Mouse (Mus musculus) adrenal gland, postnatal 4 days (tissue): ENCODE results near the gene Ptpn20. TPM values are rescaled to one million over a fixed set of nuclear protein-coding genes. Genes with fewer than 3 reads are reported as not detected.

Source experiments
- DNase-seq, 2 experiments: peaks; one replicate each; pipeline ENCODE4 v3.0.0; 2021 to 2022; ENCODE audit warnings: low spot score in 2 of 2, mixed read lengths in 2 of 2
- long read RNA-seq, 2 experiments: library from polyadenylated mRNA; stranded (forward); transcript quantifications; one replicate each; pipeline ENCODE4 v2.0.0; 2021
- total RNA-seq, 2 experiments: library from RNA; stranded (reverse); gene quantifications; 2 replicates each; pipeline ENCODE4 v1.2.3; 2021

Ptpn20 gene
- total RNA-seq = not detected
- long read RNA-seq, experiment 1 = 0 reads
- long read RNA-seq, experiment 2 = 0 reads

DNA sequence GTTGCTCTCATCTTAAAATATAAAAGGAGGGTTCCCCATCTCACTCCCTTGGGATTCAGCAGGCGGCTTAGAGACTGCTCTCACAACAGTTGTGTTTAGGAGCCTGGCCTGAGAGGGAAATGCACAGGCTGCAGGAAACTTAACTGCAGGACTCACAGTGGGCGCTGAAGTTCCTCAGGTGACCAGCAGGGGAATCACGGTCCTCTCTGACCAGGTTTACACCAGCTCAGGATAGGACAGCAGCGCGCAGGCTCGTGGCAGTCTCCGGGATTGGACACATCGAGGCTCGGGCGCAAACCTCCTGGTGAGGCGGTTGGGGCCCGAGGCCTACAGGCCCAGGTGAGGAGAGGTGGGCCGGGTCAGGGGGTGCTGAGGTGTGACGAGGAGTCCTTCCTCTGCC is at the start of gene Ptpn20:
Gene Ptpn20 (plus strand): TSS at position 257 of the 400 bp plus-strand sequence.
- no peak for DNase-seq

- no peak for DNase-seq
Observed at GRCm38 (mm10) chr14:33539559-33540167, 49.3 kb upstream of the Ptpn20 start.

- no peak for DNase-seq
Observed at GRCm38 (mm10) chr14:33545565-33546143, 43.4 kb upstream of the Ptpn20 start.

DNA sequence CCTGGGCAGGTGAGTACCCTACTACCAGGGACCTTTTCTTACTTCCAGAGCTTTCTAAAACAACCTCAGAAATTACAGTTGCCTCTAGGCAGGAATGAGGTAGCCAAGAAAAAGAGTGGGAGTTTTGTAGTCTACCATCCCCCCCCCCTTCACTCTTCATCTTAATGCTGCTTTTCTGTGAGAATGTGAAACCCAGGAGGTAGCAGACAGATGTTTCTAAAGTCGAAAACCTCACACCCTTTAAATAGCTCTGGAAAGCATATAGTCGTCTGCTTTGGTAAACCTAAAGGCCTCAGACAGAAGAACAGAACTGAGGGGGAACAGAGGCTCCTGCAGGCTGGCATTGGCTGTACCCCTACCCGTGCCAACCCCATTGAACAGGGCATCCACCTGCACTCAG is 40.4 kb upstream of the Ptpn20 start:
- no peak for DNase-seq

DNA sequence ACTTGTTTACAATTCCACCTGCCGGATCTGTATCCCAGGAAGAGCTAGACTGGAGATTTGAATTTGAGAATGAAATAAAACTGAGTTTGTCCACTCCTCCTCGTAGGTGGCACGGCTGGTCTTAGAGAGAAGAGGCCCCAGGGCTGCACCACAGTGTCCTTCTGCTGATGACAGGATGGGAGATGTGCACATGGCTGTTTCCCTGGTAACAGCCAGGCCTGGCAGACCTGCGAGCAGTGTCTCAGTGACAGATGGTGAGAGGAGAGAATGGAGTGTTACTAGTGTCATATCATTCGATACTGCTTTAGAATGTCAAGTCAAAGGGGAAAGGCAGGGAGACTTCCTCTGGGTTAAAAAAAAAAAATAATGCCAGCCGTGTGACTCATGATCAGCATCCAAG is 39.2 kb upstream of the Ptpn20 start:
- DNase-seq = no peak

- no peak for DNase-seq
Observed at GRCm38 (mm10) chr14:33570737-33571136, 18.3 kb upstream of the Ptpn20 start.

GRCm38 (mm10) chr14:33573643-33574042 is 15.4 kb upstream of the Ptpn20 start:
- no peak for DNase-seq

DNA sequence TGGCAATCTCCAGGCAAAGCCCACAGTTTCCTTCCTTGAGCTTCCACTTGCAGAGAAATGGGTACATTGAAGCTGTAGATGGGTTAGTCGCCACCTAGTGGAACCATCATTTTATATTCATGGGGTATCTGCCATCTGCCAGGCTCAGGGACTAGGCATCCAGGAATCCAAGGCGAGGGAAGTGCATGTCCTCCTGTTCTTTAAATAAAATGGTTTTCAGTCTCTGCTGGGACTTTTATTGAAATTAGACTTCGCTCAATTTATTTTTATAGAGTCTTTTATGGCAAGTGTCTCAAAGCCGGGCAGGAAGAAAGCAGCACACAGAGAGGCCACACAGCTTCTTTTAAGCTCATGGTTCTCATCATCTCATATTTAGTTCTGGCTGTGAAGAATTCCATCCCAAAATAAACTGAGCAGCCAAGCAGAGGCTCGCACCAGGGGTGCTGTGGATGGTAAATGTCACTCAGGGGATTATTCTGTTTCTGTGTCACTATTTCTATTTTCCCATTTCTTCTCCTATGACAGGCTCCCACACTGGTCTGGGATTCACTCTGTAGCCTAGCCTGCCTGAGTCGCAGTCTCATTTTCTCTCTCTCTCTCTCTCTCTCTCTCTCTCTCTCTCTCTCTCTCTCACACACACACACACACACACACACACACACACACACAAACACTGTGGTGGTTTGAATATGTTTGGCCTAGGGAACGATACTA is 9.1 kb upstream of the Ptpn20 start:
- DNase-seq = no peak

DNA sequence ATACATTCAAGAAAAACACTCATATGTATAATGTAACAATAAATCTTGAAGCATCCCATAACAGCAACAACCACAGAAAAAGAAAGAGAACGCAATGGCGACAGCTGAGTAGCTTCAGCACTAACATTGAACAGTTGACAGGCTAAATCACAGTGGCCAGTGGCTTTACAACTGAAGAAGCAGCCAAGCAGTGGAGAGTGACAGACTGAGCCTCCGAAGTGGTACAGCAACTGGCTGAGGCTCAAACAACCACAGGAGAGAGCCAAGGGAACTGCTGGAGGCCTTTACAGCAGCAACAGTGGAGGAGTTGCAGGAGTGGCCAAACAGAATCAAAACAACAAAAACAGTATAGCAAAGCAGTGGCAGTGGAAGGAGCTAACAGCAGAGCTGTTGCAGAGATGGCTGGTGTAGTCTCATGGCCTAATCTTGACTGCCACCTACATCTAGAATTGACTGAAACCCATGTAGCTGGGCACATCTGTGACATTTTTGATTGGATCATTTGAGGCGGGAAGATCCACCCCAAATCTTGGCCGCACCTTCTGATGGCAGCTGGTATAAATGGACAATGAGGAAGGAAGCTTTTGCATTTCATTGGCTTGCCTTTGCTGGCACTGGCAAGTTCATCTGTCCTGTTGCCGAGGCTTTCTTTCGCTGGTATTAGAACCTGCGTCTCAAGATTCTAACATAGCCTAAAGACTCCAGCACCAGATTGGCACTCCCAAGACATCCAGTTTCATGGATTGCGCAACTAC is 9.5 kb downstream of the Ptpn20 start:
- no peak for DNase-seq

GRCm38 (mm10) chr14:33607431-33607830 is 18.4 kb downstream of the Ptpn20 start:
- no peak for DNase-seq

- DNase-seq = no peak
Observed at GRCm38 (mm10) chr14:33625036-33625435, 36.0 kb downstream of the Ptpn20 start.

- DNase-seq = no peak
Observed at GRCm38 (mm10) chr14:33632790-33633372, 43.9 kb downstream of the Ptpn20 start.

DNA sequence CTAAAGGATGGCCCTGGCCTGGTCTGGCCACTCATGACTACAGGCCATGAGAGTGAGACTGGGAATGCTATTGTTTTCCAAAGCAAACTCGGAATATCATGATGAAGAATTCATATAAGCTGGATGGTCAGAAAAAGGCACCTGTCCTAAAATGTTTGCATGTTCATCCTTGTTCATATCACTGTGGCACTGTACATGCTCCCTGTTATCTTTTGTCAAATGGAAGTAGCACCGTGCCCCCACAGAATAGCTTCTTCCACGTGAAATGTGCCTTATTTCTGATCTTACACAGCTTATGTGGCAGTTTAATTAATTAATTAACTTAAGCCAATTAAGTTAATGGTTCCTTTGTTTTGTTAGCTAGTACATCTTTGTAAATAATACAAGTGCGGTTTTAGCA is 45.3 kb downstream of the Ptpn20 start:
- no peak for DNase-seq

DNA sequence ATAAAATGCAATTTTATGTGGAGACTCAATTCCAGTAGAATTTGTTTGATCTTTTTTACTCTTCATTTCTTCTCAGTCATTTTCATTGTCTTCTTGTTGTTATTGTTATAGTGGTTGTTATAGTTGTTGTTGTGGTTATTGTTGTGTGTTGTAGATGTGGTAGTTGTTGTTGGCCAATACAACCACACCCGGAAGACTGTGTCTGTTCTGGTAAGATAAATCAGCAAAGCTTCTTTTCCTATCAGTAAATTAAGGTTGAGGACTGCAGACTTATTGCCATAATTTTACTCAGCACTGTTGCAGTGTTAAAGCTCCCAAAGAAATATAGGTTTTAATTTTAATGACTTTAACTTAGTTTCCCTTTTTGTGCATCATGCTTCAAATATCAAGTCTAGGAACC is 45.8 kb downstream of the Ptpn20 start:
- DNase-seq = no peak

DNA sequence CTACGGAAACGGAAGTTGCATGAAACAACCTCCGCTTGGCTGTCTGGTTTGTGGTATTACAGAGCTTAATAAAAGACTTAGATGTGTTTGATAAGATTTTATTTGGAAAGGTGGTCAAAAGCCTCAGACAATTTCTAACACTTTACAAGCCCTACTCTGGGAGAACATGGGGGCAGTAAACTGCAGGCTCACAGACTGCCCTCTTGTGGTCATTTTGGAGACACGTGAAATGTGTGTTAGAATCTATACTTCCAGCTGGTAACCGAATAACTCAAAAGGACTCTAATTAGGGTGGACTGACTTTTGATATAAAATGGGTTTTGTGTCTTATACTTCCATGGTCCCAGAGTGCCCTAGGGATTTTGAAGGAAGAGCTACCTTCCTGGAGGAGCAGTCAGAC is 50.4 kb downstream of the Ptpn20 start:
- no peak for DNase-seq

GRCm38 (mm10) chr14:33650721-33651120 is 61.7 kb downstream of the Ptpn20 start:
- DNase-seq = no peak

DNA sequence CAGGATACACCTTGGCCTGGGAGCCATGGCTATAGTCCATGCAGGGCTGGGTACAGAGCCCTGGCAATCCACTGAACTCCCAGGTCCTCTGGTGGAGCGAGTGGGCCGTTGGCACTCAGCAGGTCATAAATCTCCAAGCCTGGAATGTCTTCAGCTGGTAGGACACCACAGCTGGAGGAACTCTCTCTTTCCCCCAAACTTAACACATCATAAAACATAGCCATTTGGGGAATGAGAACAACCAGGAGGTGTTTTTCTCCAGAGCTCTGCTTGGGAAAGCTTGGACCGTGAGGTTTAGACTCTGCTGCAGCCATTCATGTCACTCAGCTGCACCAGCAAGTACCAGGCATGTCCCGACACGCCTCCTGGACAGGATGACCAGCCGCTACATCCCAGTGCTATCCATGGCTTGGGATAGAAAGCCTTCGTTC is 68.5 kb downstream of the Ptpn20 start:
- no peak for DNase-seq

GRCm38 (mm10) chr14:33658331-33658730 is 69.3 kb downstream of the Ptpn20 start:
- no peak for DNase-seq

DNA sequence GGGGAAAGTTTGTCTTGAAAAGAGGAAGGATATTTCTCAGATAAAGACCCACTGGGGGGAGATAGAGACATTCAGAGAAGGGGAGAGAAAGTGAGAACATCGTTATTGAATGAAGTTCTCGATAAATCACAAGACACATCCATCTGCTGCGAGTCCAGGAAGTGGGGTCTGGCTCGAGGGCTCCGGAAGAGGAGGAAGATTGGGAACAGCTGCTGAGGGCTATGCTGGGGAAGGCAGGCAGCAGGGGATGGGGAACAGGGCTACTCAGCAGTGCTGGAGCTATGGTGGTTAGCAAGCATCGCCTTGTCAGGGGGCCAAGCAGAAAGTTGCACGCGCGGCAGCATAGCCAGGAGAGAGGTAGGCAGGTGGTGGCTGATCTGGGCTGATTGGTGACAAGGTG is 73.1 kb downstream of the Ptpn20 start:
- DNase-seq = no peak

DNA sequence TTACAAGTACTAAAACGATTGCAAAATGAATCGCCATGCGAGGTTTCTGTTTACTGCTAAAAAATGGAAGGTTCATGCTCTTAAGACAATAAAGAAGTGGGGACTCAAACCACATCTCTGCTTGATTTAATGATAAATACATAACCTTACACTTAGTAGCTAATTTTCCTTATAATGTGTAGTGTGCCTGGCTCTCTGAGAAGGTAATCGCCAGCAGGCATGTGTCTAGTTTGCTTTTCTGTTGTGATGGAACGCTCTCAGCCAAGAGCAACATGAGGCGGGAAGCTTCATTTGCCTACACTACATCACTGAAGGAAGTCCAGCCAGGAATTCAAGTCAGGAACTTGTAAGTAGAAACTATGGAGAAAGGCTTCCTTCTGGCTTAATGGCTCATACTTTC is 77.3 kb downstream of the Ptpn20 start:
- no peak for DNase-seq

DNA sequence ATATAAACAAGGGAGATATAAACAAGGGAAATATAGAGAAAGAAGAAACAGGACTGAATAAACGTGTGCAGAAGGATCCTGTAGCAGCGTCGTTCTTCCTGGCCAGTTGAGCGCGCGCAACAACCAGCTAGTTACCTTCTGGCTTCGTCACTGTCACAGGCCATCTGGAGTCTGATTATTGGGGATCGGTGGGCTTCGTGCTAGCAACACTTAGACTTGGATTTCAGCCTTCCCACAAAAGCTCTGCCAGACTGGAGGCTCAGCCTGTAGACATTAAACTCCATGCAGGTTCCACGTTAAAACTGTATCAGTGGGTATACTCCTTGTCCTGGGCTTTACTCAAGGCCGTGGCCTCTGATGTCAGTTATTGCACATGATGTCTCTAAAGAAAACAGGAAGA is 80.9 kb downstream of the Ptpn20 start:
- DNase-seq = no peak
